Mouse (Mus musculus): ENCODE data around the gene Ppp1cc.
A peak's percentile ranks its signal among the peaks of the same experiment; 100 is the strongest.
"Not testable (repeated sequence)": the region's sequence is repeated elsewhere in the genome, so short reads cannot be mapped to it uniquely, and the experiment has no call there.

The Ppp1cc gene

GRCm38 (mm10) chr5:122165233-122165915 lies 7.3 kb downstream of the Ppp1cc start:
- DNase-seq (ENCODE audit: low spot score in 2 of 2), result peak; percentile 66 to 81

GRCm38 (mm10) chr5:122166636-122167161 lies 8.6 kb downstream of the Ppp1cc start:
- no peak for DNase-seq (ENCODE audit: low spot score in 2 of 2)

- no peak for DNase-seq (ENCODE audit: low spot score in 2 of 2)
Measured at GRCm38 (mm10) chr5:122168344-122169069, 10.4 kb downstream of the Ppp1cc start.

- DNase-seq (ENCODE audit: low spot score in 2 of 2), result no peak
Measured at GRCm38 (mm10) chr5:122171058-122171457, 13.0 kb downstream of the Ppp1cc start.

- DNase-seq (ENCODE audit: low spot score in 2 of 2), result no peak
Measured at GRCm38 (mm10) chr5:122175402-122175801, 17.3 kb downstream of the Ppp1cc start.

- no peak for DNase-seq (ENCODE audit: low spot score in 2 of 2)
Measured at GRCm38 (mm10) chr5:122175961-122176360, 17.9 kb downstream of the Ppp1cc start.

GRCm38 (mm10) chr5:122176398-122176797 lies 18.3 kb downstream of the Ppp1cc start:
- DNase-seq (ENCODE audit: low spot score in 2 of 2), result no peak

GRCm38 (mm10) chr5:122179665-122180064 lies 21.6 kb downstream of the Ppp1cc start:
- no peak for DNase-seq (ENCODE audit: low spot score in 2 of 2)

GRCm38 (mm10) chr5:122184283-122184806 lies 26.3 kb downstream of the Ppp1cc start:
- DNase-seq (ENCODE audit: low spot score in 2 of 2), result no peak

GRCm38 (mm10) chr5:122184858-122185257 lies 26.8 kb downstream of the Ppp1cc start:
- DNase-seq (ENCODE audit: low spot score in 2 of 2), result not testable (repeated sequence)

GRCm38 (mm10) chr5:122189115-122189514 lies 31.0 kb downstream of the Ppp1cc start:
- no peak for DNase-seq (ENCODE audit: low spot score in 2 of 2)

GRCm38 (mm10) chr5:122190465-122190864 lies 32.4 kb downstream of the Ppp1cc start:
- no peak for DNase-seq (ENCODE audit: low spot score in 2 of 2)

- DNase-seq (ENCODE audit: low spot score in 2 of 2), result no peak
Measured at GRCm38 (mm10) chr5:122191269-122192063, 33.4 kb downstream of the Ppp1cc start.

GRCm38 (mm10) chr5:122192347-122192746 lies 34.3 kb downstream of the Ppp1cc start:
- no peak for DNase-seq (ENCODE audit: low spot score in 2 of 2)

- DNase-seq (ENCODE audit: low spot score in 2 of 2), result no peak
Measured at GRCm38 (mm10) chr5:122200872-122201271, 42.8 kb downstream of the Ppp1cc start.

- no peak for DNase-seq (ENCODE audit: low spot score in 2 of 2)
Measured at GRCm38 (mm10) chr5:122201904-122202303, 43.8 kb downstream of the Ppp1cc start.

GRCm38 (mm10) chr5:122204180-122204579 lies 46.1 kb downstream of the Ppp1cc start:
- DNase-seq (ENCODE audit: low spot score in 2 of 2), result no peak

GRCm38 (mm10) chr5:122206475-122206874 lies 48.4 kb downstream of the Ppp1cc start, which contains the start of gene Hvcn1:
Gene Hvcn1 (plus strand): TSS chr5:122206804.
- DNase-seq (ENCODE audit: low spot score in 2 of 2), result no peak

- no peak for DNase-seq (ENCODE audit: low spot score in 2 of 2)
Measured at GRCm38 (mm10) chr5:122208909-122209308, 50.8 kb downstream of the Ppp1cc start.

- no peak for DNase-seq (ENCODE audit: low spot score in 2 of 2)
Measured at GRCm38 (mm10) chr5:122209591-122210368, 51.7 kb downstream of the Ppp1cc start.

GRCm38 (mm10) chr5:122210890-122211289 lies 52.8 kb downstream of the Ppp1cc start:
- DNase-seq (ENCODE audit: low spot score in 2 of 2), result no peak

Measured in frontal cortex, postnatal 36 days (tissue).